Mouse (Mus musculus): Measurements from ENCODE around the gene Tnmd.

DNA sequence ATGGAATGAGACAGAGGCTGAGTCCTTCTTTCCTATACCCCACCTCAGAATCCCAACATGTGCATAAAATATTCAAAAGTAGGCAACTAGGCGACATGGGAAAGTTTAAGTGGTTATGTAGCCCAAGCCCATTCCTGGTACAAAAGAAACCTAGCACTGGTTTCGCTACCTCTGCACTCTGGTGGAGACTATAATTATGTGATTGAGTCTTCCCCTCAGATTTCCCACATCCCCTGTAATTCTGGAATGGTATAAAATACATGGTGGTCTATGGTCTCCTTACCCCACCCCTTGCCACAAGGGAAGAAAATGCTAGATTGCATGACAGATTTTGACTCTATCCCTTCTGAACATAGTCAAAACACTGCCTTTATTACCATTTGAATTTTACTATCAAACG, 62.2 kb downstream of the Tnmd start:
- no peak for TF ChIP-seq CTCF (IDR thresholded peaks at IDR 0.05; ENCODE audit: borderline replicate concordance, control insufficient read depth, extremely low read depth, insufficient read depth, low read length, poor library complexity)
- TF ChIP-seq POLR2A (IDR thresholded peaks at IDR 0.05; ENCODE audit: control insufficient read depth, extremely low read depth, insufficient read depth, low read length, poor library complexity) = no peak

Data from thymus, adult 2 months (tissue).